Mouse (Mus musculus): ENCODE data around the gene Olfr484. TPM values are rescaled to one million over a fixed set of nuclear protein-coding genes. Genes with fewer than 3 reads are reported as not detected.
"Not testable (repeated sequence)": the region's sequence is repeated elsewhere in the genome, so short reads cannot be mapped to it uniquely, and the experiment has no call there.

Olfr484 gene
- not detected in 2 replicates for polyA plus RNA-seq (2012; rRNA removed)

- Histone ChIP-seq H3K4me1 (ENCODE audit: control insufficient read depth, insufficient read depth, low read length) (no peaks in the 10 kb centered on the region), H3K4me3 (replicated peaks; ENCODE audit: extremely low read depth, low read depth, low read length) (no peak within 1 kb of the TSS)
- DNase-seq = no peak
- TF ChIP-seq POLR2A (IDR thresholded peaks at IDR 0.05; ENCODE audit: borderline replicate concordance, extremely low read depth, low read depth, low read length) = no peak
- no peak for TF ChIP-seq CTCF (IDR thresholded peaks at IDR 0.05; ENCODE audit: insufficient read depth, low read length)
These were observed at the start of gene Olfr484 for GRCm38 (mm10) chr7:108127349-108127748. TSS of gene Olfr484 (minus strand) at chr7:108127449.

- 79% methylated on average over 1 of the region's 1 CpGs for WGBS
- not testable (repeated sequence) for DNase-seq; H3K4me3 ChIP-seq (replicated peaks; ENCODE audit: extremely low read depth, low read depth, low read length); H3K4me1 ChIP-seq (ENCODE audit: control insufficient read depth, insufficient read depth, low read length)
These were observed 45.4 kb upstream of the Olfr484 start, which contains the start of gene Olfr486 for GRCm38 (mm10) chr7:108172642-108173041. TSS of gene Olfr486 (minus strand) at chr7:108172742.

GRCm38 (mm10) chr7:108159771-108160170 is 32.5 kb upstream of the Olfr484 start, which contains the start of gene Olfr485:
TSS of gene Olfr485 (minus strand) at chr7:108159871.
- TF ChIP-seq POLR2A (IDR thresholded peaks at IDR 0.05; ENCODE audit: borderline replicate concordance, extremely low read depth, low read depth, low read length) = no peak
- no peak for TF ChIP-seq CTCF (IDR thresholded peaks at IDR 0.05; ENCODE audit: insufficient read depth, low read length)
- no peak within 1 kb of the TSS for H3K4me3 ChIP-seq (replicated peaks; ENCODE audit: extremely low read depth, low read depth, low read length)
- no peak for DNase-seq
- no peaks in the 10 kb centered on the region for H3K4me1 ChIP-seq (ENCODE audit: control insufficient read depth, insufficient read depth, low read length)

GRCm38 (mm10) chr7:108121416-108121815 is 5.8 kb downstream of the Olfr484 start:
- TF ChIP-seq POLR2A (IDR thresholded peaks at IDR 0.05; ENCODE audit: borderline replicate concordance, extremely low read depth, low read depth, low read length) = no peak
- no peak for TF ChIP-seq CTCF (IDR thresholded peaks at IDR 0.05; ENCODE audit: insufficient read depth, low read length)
- WGBS = 49% methylated on average over 1 of the region's 1 CpGs
- no peak overlapping the region for H3K4me3 ChIP-seq (replicated peaks; ENCODE audit: extremely low read depth, low read depth, low read length)

GRCm38 (mm10) chr7:108120681-108121080 is 6.6 kb downstream of the Olfr484 start:
- no peak for DNase-seq
- WGBS = 22% methylated on average over 1 of the region's 1 CpGs
- no peak for TF ChIP-seq POLR2A (IDR thresholded peaks at IDR 0.05; ENCODE audit: borderline replicate concordance, extremely low read depth, low read depth, low read length)
- TF ChIP-seq CTCF (IDR thresholded peaks at IDR 0.05; ENCODE audit: insufficient read depth, low read length) = no peak
- Histone ChIP-seq H3K4me1 (ENCODE audit: control insufficient read depth, insufficient read depth, low read length) (no peaks in the 10 kb centered on the region), H3K4me3 (replicated peaks; ENCODE audit: extremely low read depth, low read depth, low read length) (no peak overlapping the region)

More at GRCm38 (mm10) chr7:108121416-108121815, 5.8 kb downstream of the Olfr484 start:
- no peak for DNase-seq
- H3K4me1 ChIP-seq (ENCODE audit: control insufficient read depth, insufficient read depth, low read length) = no peaks in the 10 kb centered on the region

GRCm38 (mm10) chr7:108100549-108100948 is 26.7 kb downstream of the Olfr484 start, which contains the start of gene Olfr483:
TSS of gene Olfr483 (plus strand) at chr7:108100849.
- Histone ChIP-seq H3K4me1 (ENCODE audit: control insufficient read depth, insufficient read depth, low read length) (no peaks in the 10 kb centered on the region), H3K4me3 (replicated peaks; ENCODE audit: extremely low read depth, low read depth, low read length) (no peak within 1 kb of the TSS)
- no peak for DNase-seq
- no peak for TF ChIP-seq POLR2A (IDR thresholded peaks at IDR 0.05; ENCODE audit: borderline replicate concordance, extremely low read depth, low read depth, low read length)
- no peak for TF ChIP-seq CTCF (IDR thresholded peaks at IDR 0.05; ENCODE audit: insufficient read depth, low read length)
- WGBS = 76% methylated on average over 1 of the region's 1 CpGs

- Histone ChIP-seq H3K4me1 (ENCODE audit: control insufficient read depth, insufficient read depth, low read length) (no peaks in the 10 kb centered on the region), H3K4me3 (replicated peaks; ENCODE audit: extremely low read depth, low read depth, low read length) (no peak within 1 kb of the TSS)
- 63% methylated on average over 1 of the region's 1 CpGs for WGBS
- DNase-seq = no peak
- no peak for TF ChIP-seq POLR2A (IDR thresholded peaks at IDR 0.05; ENCODE audit: borderline replicate concordance, extremely low read depth, low read depth, low read length)
- no peak for TF ChIP-seq CTCF (IDR thresholded peaks at IDR 0.05; ENCODE audit: insufficient read depth, low read length)
These were observed 29.8 kb downstream of the Olfr484 start, which contains the start of gene Olfr482 for GRCm38 (mm10) chr7:108097486-108097885. TSS of gene Olfr482 (minus strand) at chr7:108097586.

- no peak for TF ChIP-seq CTCF (IDR thresholded peaks at IDR 0.05; ENCODE audit: insufficient read depth, low read length)
- no peak for TF ChIP-seq POLR2A (IDR thresholded peaks at IDR 0.05; ENCODE audit: borderline replicate concordance, extremely low read depth, low read depth, low read length)
These were observed 47.7 kb downstream of the Olfr484 start, which contains the start of gene Olfr481 for GRCm38 (mm10) chr7:108079555-108079954. TSS of gene Olfr481 (plus strand) at chr7:108079855.

More at GRCm38 (mm10) chr7:108079555-108079954, 47.7 kb downstream of the Olfr484 start, which contains the start of gene Olfr481:
- H3K4me1 ChIP-seq (ENCODE audit: control insufficient read depth, insufficient read depth, low read length) = no peaks in the 10 kb centered on the region
- no peak within 1 kb of the TSS for H3K4me3 ChIP-seq (replicated peaks; ENCODE audit: extremely low read depth, low read depth, low read length)
- DNase-seq = no peak

Other genes with a start within 250 kb of the Olfr484 start
- not detected in 2 replicates for gene Olfr472, start 229.5 kb downstream of the Olfr484 start, polyA plus RNA-seq (2012; rRNA removed)
- not detected in 2 replicates for gene Olfr473, start 197.0 kb downstream of the Olfr484 start, polyA plus RNA-seq (2012; rRNA removed)
- not detected in 2 replicates for gene Olfr474, start 172.8 kb downstream of the Olfr484 start, polyA plus RNA-seq (2012; rRNA removed)
- not detected in 2 replicates for gene Olfr476, start 162.6 kb downstream of the Olfr484 start, polyA plus RNA-seq (2012; rRNA removed)
- not detected in 2 replicates for gene Olfr477, start 140.8 kb downstream of the Olfr484 start, polyA plus RNA-seq (2012; rRNA removed)
- gene Olfr478, start 93.5 kb downstream of the Olfr484 start, polyA plus RNA-seq (2012; rRNA removed) = not detected in 2 replicates
- gene Olfr479, start 76.8 kb downstream of the Olfr484 start, polyA plus RNA-seq (2012; rRNA removed) = not detected in 2 replicates
- not detected in 2 replicates for gene Olfr480, start 60.1 kb downstream of the Olfr484 start, polyA plus RNA-seq (2012; rRNA removed)
- not detected in 2 replicates for gene Olfr481, start 47.6 kb downstream of the Olfr484 start, polyA plus RNA-seq (2012; rRNA removed)
- gene Olfr482, start 29.9 kb downstream of the Olfr484 start, polyA plus RNA-seq (2012; rRNA removed) = not detected in 2 replicates
- not detected in 2 replicates for gene Olfr483, start 26.6 kb downstream of the Olfr484 start, polyA plus RNA-seq (2012; rRNA removed)
- gene Olfr485, start 32.4 kb upstream of the Olfr484 start, polyA plus RNA-seq (2012; rRNA removed) = not detected in 2 replicates
- gene Olfr486, start 45.3 kb upstream of the Olfr484 start, polyA plus RNA-seq (2012; rRNA removed) = not detected in 2 replicates
- gene Olfr487, start 87.2 kb upstream of the Olfr484 start, polyA plus RNA-seq (2012; rRNA removed) = not detected in 2 replicates
- gene Olfr488, start 130.9 kb upstream of the Olfr484 start, polyA plus RNA-seq (2012; rRNA removed) = not detected in 2 replicates
- not detected in 2 replicates for gene Olfr490, start 161.5 kb upstream of the Olfr484 start, polyA plus RNA-seq (2012; rRNA removed)
- gene Olfr491, start 186.0 kb upstream of the Olfr484 start, polyA plus RNA-seq (2012; rRNA removed) = not detected in 2 replicates
- not detected in 2 replicates for gene Olfr492, start 196.2 kb upstream of the Olfr484 start, polyA plus RNA-seq (2012; rRNA removed)
- not detected in 2 replicates for gene Olfr493, start 219.5 kb upstream of the Olfr484 start, polyA plus RNA-seq (2012; rRNA removed)
- not detected in 2 replicates for gene Olfr494, start 237.9 kb upstream of the Olfr484 start, polyA plus RNA-seq (2012; rRNA removed)

All from lung, adult 2 months (tissue).